Mouse (Mus musculus) limb, embryonic 14.5 days (tissue): ENCODE measurements around the gene Ang4. TPM values are rescaled to one million over a fixed set of nuclear protein-coding genes. Genes with fewer than 3 reads are reported as not detected.

ENCODE experiments used
- ATAC-seq: fragments of 200-750 bp; cut with Nextera tagmentation; 2 replicates; pipeline ENCODE4 v1.8.0; 2017; ENCODE audit warnings: low read depth, moderate number of reproducible peaks, moderate TSS enrichment; ENCODE audit not compliant: low FRiP score
- DNase-seq: peaks from one replicate; pipeline ENCODE4 v3.0.0-alpha.2; 2015; ENCODE audit warnings: low spot score
- H3K27ac ChIP-seq: fragments of 300-500 bp; sonication (generic); replicated peaks from 2 replicates; pipeline ENCODE4 v1.5.1; 2014; ENCODE audit warnings: low read depth, mild to moderate bottlenecking, low read length, moderate library complexity, mixed read lengths
- H3K27me3 ChIP-seq: fragments of 300-500 bp; sonication (generic); 2 replicates; pipeline ENCODE4 v1.6.1; 2014; ENCODE audit warnings: low read length, mixed read lengths; ENCODE audit not compliant: control insufficient read depth, insufficient read depth
- H3K36me3 ChIP-seq: fragments of 300-500 bp; sonication (generic); 2 replicates; pipeline ENCODE4 v1.6.1; 2014; ENCODE audit warnings: mild to moderate bottlenecking, low read length, moderate library complexity, mixed read lengths; ENCODE audit not compliant: control insufficient read depth, insufficient read depth
- H3K4me1 ChIP-seq: fragments of 300-500 bp; sonication (generic); 2 replicates; pipeline ENCODE4 v1.6.1; 2014; ENCODE audit warnings: antibody characterized with exemption, low read length, mixed read lengths; ENCODE audit not compliant: control insufficient read depth, insufficient read depth
- H3K4me2 ChIP-seq: fragments of 300-500 bp; sonication (generic); replicated peaks from 2 replicates; pipeline ENCODE4 v1.6.1; 2014; ENCODE audit warnings: low read depth, mild to moderate bottlenecking, low read length, moderate library complexity; ENCODE audit not compliant: severe bottlenecking
- H3K4me3 ChIP-seq: fragments of 300-500 bp; sonication (generic); replicated peaks from 2 replicates; pipeline ENCODE4 v1.5.1; 2014; ENCODE audit warnings: low read length
- H3K9ac ChIP-seq: fragments of 300-500 bp; sonication (generic); 2 replicates; pipeline ENCODE4 v1.6.1; 2014; ENCODE audit warnings: mild to moderate bottlenecking, low read depth, low read length, moderate library complexity; ENCODE audit not compliant: severe bottlenecking
- H3K9me3 ChIP-seq: fragments of 300-500 bp; sonication (generic); 2 replicates; pipeline ENCODE4 v1.6.1; 2016; ENCODE audit warnings: low read length; ENCODE audit not compliant: control insufficient read depth
- POLR2A ChIP-seq: fragments of 200-500 bp; IDR thresholded peaks from 2 replicates; pipeline ENCODE4 v1.8.0; 2012; ENCODE audit warnings: inconsistent platforms, mild to moderate bottlenecking, moderate library complexity, borderline replicate concordance; ENCODE audit not compliant: insufficient read depth, insufficient read length; ENCODE audit errors: extremely low read depth
- WGBS: fragments of 180-500 bp; shearing (Covaris S2); extraction: QIAGEN DNeasy Blood & Tissue Kit; methylation state at CpG from one replicate; pipeline ENCODE4 v1.1.7; 2014; 5-methylcytosine and 5-hydroxymethylcytosine counted together
- polyA plus RNA-seq, 2 experiments: library from polyadenylated mRNA; depleted of rRNA in 1 of 2; stranded (reverse) in 1 of 2; unstranded in 1 of 2; fragments of >200 nt; fragmentation: Nextera tagmentation in 1 of 2; extraction: Ambion mirVana in 1 of 2; gene quantifications; 2 replicates each; pipeline versions ENCODE4 v1.2.1 to v1.2.3; 2012 to 2014

Gene Ang4
- polyA plus RNA-seq (2012; rRNA removed) (not detected in 2 replicates), polyA plus RNA-seq (2014; fragmentation: Nextera tagmentation; extraction: Ambion mirVana) (not detected in 2 replicates)

GRCm38 (mm10) chr14:51773490-51773889 lies at the start of gene Ang4:
TSS of gene Ang4 (minus strand) at chr14:51773590.
- WGBS = 78% methylated on average over 5 of the region's 5 CpGs
- Histone ChIP-seq H3K36me3 (no peaks in the 10 kb centered on the region), H3K4me2 (no peak within 1 kb of the TSS), H3K4me3 (no peak within 1 kb of the TSS), H3K27me3 (no peaks in the 10 kb centered on the region), H3K9ac (no peak within 1 kb of the TSS), H3K9me3 (no peaks in the 10 kb centered on the region), H3K27ac (no peak within 1 kb of the TSS), H3K4me1 (no peaks in the 10 kb centered on the region)
- DNase-seq (no peak), ATAC-seq (no peak)
- TF ChIP-seq POLR2A = no peak

- TF ChIP-seq POLR2A = no peak
- Histone ChIP-seq H3K4me2 (no peak within 1 kb of the TSS), H3K9ac (no peak within 1 kb of the TSS), H3K36me3 (no peaks in the 10 kb centered on the region), H3K4me1 (no peaks in the 10 kb centered on the region), H3K9me3 (no peaks in the 10 kb centered on the region), H3K4me3 (no peak within 1 kb of the TSS), H3K27ac (no peak within 1 kb of the TSS), H3K27me3 (no peaks in the 10 kb centered on the region)
- DNase-seq (no peak), ATAC-seq (no peak)
- 88% methylated on average over 2 of the region's 2 CpGs for WGBS
Measured at GRCm38 (mm10) chr14:51799746-51800145, 26.4 kb upstream of the Ang4 start, which contains the start of gene AY358078. TSS of gene AY358078 (plus strand) at chr14:51800046.

DNA sequence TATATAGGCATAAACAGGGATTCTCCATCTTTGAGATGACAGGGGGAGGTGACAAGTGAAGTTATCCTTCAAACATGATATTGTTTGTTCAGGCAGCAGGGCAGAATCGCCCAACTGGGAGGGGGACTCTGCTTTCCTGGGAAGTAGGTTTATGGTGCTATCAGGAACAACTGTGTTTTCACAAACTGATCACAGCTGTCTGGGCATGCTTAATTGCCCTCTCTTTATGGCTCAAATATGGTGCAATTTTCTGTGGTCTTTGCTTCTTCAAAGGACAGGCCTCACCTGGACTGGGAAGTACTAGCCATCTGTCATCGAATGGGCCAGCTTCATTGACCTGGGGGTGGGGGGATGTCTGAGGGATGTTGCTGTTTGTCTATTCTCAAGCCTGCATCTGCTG lies 20.7 kb upstream of the Ang4 start:
- DNase-seq (no peak), ATAC-seq (no peak)
- H3K9ac ChIP-seq = no peak overlapping the region
- no peaks in the 10 kb centered on the region for H3K27me3 ChIP-seq
- 12% methylated on average over 2 of the region's 2 CpGs for WGBS
- no peak overlapping the region for H3K27ac ChIP-seq
- no peak overlapping the region for H3K4me3 ChIP-seq
- H3K36me3 ChIP-seq = no peaks in the 10 kb centered on the region
- no peak for TF ChIP-seq POLR2A
- H3K9me3 ChIP-seq = no peaks in the 10 kb centered on the region
- no peak overlapping the region for H3K4me2 ChIP-seq
- no peaks in the 10 kb centered on the region for H3K4me1 ChIP-seq

DNA sequence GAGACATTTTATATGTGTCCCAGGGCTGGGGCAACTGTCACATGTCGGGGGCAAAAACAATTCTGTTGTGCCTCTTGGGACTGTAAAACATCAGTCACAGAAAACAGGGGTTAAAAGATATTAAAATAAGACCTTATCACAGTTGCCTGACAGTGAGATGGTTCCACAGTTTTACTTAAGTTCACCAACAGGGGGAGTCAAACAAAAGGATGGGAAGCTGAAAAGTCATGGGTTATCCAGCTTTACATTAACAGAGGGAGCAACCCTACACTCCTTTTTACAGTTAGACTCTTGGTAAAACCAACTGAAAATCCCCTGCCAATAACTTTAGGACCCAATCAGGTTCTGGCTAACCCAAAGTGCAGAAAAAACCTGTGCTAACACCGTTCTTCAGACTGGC lies 15.8 kb upstream of the Ang4 start:
- Histone ChIP-seq H3K4me3 (no peak overlapping the region), H3K27ac (no peak overlapping the region), H3K4me1 (no peaks in the 10 kb centered on the region), H3K4me2 (no peak overlapping the region), H3K27me3 (no peaks in the 10 kb centered on the region), H3K36me3 (no peaks in the 10 kb centered on the region), H3K9ac (no peak overlapping the region), H3K9me3 (no peaks in the 10 kb centered on the region)
- ATAC-seq = no peak
- WGBS = 95% methylated on average over 2 of the region's 2 CpGs
- no peak for TF ChIP-seq POLR2A
- DNase-seq = no peak

DNA sequence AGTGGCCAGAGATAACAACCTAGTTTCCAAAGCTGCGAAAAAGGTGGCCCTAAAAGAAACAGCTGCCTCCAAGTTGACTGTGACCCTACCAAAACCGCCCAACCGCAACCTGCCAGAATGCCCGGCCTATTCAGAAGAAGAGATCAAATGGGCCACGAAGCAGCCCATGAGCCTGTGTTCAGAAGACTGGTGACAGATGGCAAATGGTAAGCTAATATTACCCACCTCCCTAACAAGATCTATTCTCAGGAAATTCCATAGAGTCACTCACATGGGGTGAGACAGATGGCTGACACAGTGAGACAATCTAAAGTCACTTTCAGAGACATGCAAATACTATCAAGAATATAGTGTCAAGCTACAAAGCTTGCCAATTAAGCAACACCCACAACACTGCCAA lies 13.7 kb upstream of the Ang4 start:
- Histone ChIP-seq H3K4me3 (no peak overlapping the region), H3K9ac (no peak overlapping the region), H3K9me3 (no peaks in the 10 kb centered on the region), H3K4me1 (no peaks in the 10 kb centered on the region), H3K27me3 (no peaks in the 10 kb centered on the region), H3K36me3 (no peaks in the 10 kb centered on the region), H3K4me2 (no peak overlapping the region), H3K27ac (no peak overlapping the region)
- no peak for TF ChIP-seq POLR2A
- DNase-seq (no peak), ATAC-seq (no peak; the same call in 1 of the 2 replicates)
- WGBS = 86% methylated on average over 5 of the region's 5 CpGs

- no peak for DNase-seq
- no peak for TF ChIP-seq POLR2A
- H3K9ac ChIP-seq = no peak overlapping the region
- H3K27ac ChIP-seq = no peak overlapping the region
- H3K4me3 ChIP-seq = no peak overlapping the region
- H3K36me3 ChIP-seq = no peaks in the 10 kb centered on the region
- ATAC-seq = no peak
- H3K27me3 ChIP-seq = no peaks in the 10 kb centered on the region
- 65% methylated on average over 4 of the region's 4 CpGs for WGBS
- H3K9me3 ChIP-seq = no peaks in the 10 kb centered on the region
- no peak overlapping the region for H3K4me2 ChIP-seq
- no peaks in the 10 kb centered on the region for H3K4me1 ChIP-seq
Measured at GRCm38 (mm10) chr14:51786335-51786734, 12.9 kb upstream of the Ang4 start.
